Mouse (Mus musculus) stomach, embryonic 14.5 days (tissue): ENCODE data around the gene Tnp2. TPM values are rescaled to one million over a fixed set of nuclear protein-coding genes. Genes with fewer than 3 reads are reported as not detected.
A peak's percentile ranks its signal among the peaks of the same experiment; 100 is the strongest.

Experiments used
- ATAC-seq: fragments of 200-750 bp; cut with Nextera tagmentation; 2 replicates; pipeline ENCODE4 v1.8.0; 2017; ENCODE audit warnings: low read depth, moderate TSS enrichment; ENCODE audit not compliant: insufficient number of reproducible peaks, insufficient read depth, low FRiP score
- H3K27ac ChIP-seq: fragments of 300-500 bp; sonication (generic); 2 replicates; pipeline ENCODE4 v1.5.1; 2014; ENCODE audit warnings: mild to moderate bottlenecking, low read length, moderate library complexity, mixed read lengths
- H3K27me3 ChIP-seq: fragments of 300-500 bp; sonication (generic); 2 replicates; pipeline ENCODE4 v1.6.1; 2014; ENCODE audit warnings: low read length, control low read depth, mixed read lengths; ENCODE audit not compliant: control insufficient read depth, insufficient read depth
- H3K36me3 ChIP-seq: fragments of 300-500 bp; sonication (generic); 2 replicates; pipeline ENCODE4 v1.6.1; 2014; ENCODE audit warnings: mild to moderate bottlenecking, control low read depth, low read length, moderate library complexity, mixed read lengths; ENCODE audit not compliant: control insufficient read depth, insufficient read depth
- H3K4me1 ChIP-seq: fragments of 300-500 bp; sonication (generic); 2 replicates; pipeline ENCODE4 v1.6.1; 2014; ENCODE audit warnings: low read length, control low read depth, mixed read lengths; ENCODE audit not compliant: control insufficient read depth, insufficient read depth
- H3K4me2 ChIP-seq: fragments of 300-500 bp; sonication (generic); replicated peaks from 2 replicates; pipeline ENCODE4 v1.6.1; 2014; ENCODE audit warnings: low read depth, low read length, control low read depth
- H3K4me3 ChIP-seq: fragments of 300-500 bp; sonication (generic); 2 replicates; pipeline ENCODE4 v1.5.1; 2014; ENCODE audit warnings: low read depth, low read length, control low read depth
- H3K9ac ChIP-seq: fragments of 300-500 bp; sonication (generic); replicated peaks from 2 replicates; pipeline ENCODE4 v1.6.1; 2014; ENCODE audit warnings: low read depth, mild to moderate bottlenecking, control low read depth, low read length, moderate library complexity, mixed read lengths
- H3K9me3 ChIP-seq: fragments of 300-500 bp; sonication (generic); 2 replicates; pipeline ENCODE4 v1.6.1; 2016; ENCODE audit warnings: low read depth, low read length, control low read depth; ENCODE audit not compliant: control insufficient read depth
- WGBS: fragments of 180-500 bp; shearing (Covaris S2); extraction: QIAGEN DNeasy Blood & Tissue Kit; methylation state at CpG from one replicate; pipeline ENCODE4 v1.1.7; 2014; 5-methylcytosine and 5-hydroxymethylcytosine counted together
- polyA plus RNA-seq: library from polyadenylated mRNA; unstranded; fragments of >200 nt; fragmentation: Nextera tagmentation; extraction: Ambion mirVana; gene quantifications from 2 replicates; pipeline ENCODE4 v1.2.1, GENCODE M21; 2014

Gene Tnp2
- polyA plus RNA-seq, 1 experiment from 2014 or later, result not detected

- no peak for ATAC-seq
Observed at GRCm38 (mm10) chr16:10754521-10755296, 33.8 kb downstream of the Tnp2 start.

DNA sequence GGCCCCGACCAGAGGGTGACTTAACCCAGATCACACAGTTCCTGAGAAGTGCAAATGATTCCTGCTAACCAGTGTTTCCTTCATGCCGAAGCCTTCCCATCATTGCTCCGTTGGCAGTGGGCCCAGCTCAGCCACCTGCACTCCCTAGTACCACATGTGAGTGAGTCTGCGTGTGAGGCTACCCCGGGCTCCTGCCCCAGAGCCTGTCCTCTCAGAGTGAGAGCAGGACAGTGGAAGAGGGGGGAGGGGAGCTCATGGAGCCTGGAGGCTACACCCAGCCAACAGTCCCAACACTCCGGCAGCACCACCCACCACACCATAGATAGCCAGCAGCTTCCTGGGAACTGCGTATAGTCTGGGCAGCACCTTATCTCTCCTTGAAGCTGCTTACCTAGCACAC is 38.6 kb downstream of the Tnp2 start:
- Histone ChIP-seq H3K9me3 (no peaks in the 10 kb centered on the region), H3K27me3 (no peaks in the 10 kb centered on the region), H3K36me3 (no peaks in the 10 kb centered on the region), H3K9ac (no peak overlapping the region), H3K4me2 (no peak overlapping the region), H3K4me3 (no peak overlapping the region), H3K27ac (no peak overlapping the region), H3K4me1 (peaks cover 3% of the 10 kb centered on the region; the same call in 1 of the 2 replicates)
- peak; percentile 70 for ATAC-seq
- 40% methylated on average over 7 of the region's 7 CpGs for WGBS

More at GRCm38 (mm10) chr16:10754521-10755296, 33.8 kb downstream of the Tnp2 start:
- Histone ChIP-seq H3K27me3 (no peaks in the 10 kb centered on the region), H3K4me2 (no peak overlapping the region), H3K4me1 (no peaks in the 10 kb centered on the region), H3K27ac (no peak overlapping the region), H3K4me3 (no peak overlapping the region), H3K36me3 (no peaks in the 10 kb centered on the region), H3K9me3 (no peaks in the 10 kb centered on the region), H3K9ac (no peak overlapping the region)
- WGBS, result 74% methylated on average over 3 of the region's 3 CpGs

DNA sequence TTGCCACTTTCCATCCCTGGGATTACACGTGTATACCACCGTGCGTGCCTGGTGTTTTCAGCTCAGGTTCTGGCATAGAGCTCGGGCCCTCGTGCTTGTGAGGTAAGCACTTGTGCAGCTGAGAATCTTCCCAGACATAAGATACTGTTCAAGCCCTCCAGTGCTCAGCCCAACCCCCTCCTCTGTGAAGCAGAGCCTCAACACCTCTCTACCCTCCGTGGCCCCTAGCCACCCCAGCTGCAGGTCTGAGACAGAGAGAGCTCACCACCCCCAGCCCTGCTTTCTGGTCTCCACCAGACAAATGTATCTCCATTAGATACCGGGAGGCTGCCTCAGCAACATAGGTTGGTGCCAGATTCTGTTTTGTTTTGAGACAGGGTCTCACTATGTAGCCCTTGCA is 39.2 kb downstream of the Tnp2 start:
- WGBS, result 32% methylated on average over 7 of the region's 7 CpGs
- H3K36me3 ChIP-seq, result no peaks in the 10 kb centered on the region
- H3K9ac ChIP-seq, result no peak overlapping the region
- no peaks in the 10 kb centered on the region for H3K9me3 ChIP-seq
- H3K4me1 ChIP-seq, result peaks cover 3% of the 10 kb centered on the region; the same call in 1 of the 2 replicates
- no peak overlapping the region for H3K4me3 ChIP-seq
- no peak for ATAC-seq
- no peak overlapping the region for H3K4me2 ChIP-seq
- H3K27ac ChIP-seq, result no peak overlapping the region
- no peaks in the 10 kb centered on the region for H3K27me3 ChIP-seq

DNA sequence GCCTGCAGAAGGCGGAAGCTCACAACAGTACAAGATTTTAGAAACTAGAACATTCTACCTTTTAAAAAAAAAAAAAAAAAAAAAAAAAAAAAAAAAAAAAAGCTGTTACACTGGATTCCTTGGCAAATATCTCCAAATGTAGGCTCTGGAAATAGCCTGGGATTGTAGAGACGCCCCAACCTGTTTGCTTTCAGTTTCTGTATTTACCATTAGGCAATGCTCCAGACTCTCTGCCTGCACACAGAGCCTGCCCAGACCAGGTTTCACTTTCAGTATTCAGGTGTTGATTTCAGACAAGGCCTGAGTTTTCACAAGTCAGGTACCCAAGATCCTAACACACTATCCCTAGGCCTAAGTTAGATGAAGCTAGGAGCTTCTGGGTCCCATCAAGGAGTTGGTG is 47.4 kb downstream of the Tnp2 start:
- H3K36me3 ChIP-seq, result no peaks in the 10 kb centered on the region
- WGBS, result 70% methylated on average over 2 of the region's 2 CpGs
- 0 out of 2 replicates have a peak, but pooled peaks have one; percentile 30 for ATAC-seq
- H3K9me3 ChIP-seq, result no peaks in the 10 kb centered on the region
- 0 out of 2 replicates have a peak overlapping the region, but pooled peaks have one; percentile 44 for H3K27ac ChIP-seq
- no peak overlapping the region for H3K4me3 ChIP-seq
- H3K27me3 ChIP-seq, result no peaks in the 10 kb centered on the region
- H3K9ac ChIP-seq, result no peak overlapping the region
- peaks cover 10% of the 10 kb centered on the region; the same call in 1 of the 2 replicates for H3K4me1 ChIP-seq
- no peak overlapping the region for H3K4me2 ChIP-seq

DNA sequence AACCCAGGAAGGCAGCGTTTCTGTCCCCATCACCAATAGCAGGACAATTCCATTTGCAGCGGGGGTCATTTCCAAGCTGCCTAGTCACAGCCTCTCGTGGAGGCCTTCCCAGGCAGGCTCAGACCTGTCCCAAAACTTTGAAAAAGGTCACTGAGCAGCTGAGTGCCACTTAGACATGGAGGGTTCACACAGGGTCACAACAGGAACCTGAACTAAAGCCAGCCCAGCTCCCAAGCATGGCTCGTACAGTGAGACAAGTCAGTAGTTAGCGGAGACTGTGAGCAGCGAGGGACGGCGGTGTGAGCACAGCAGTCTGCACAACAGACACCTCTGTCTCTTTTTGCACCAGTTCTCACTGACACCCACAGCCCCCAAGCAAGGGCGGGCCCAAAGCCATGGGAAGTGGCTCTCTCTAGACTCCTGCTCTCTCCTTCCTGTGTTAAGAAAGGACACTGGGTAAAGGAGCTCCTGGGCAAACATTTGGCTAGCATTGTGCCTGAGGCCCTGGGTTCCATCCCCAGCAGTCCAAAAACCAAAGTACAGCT is 48.5 kb downstream of the Tnp2 start:
- Histone ChIP-seq H3K27ac (no peak overlapping the region), H3K4me3 (no peak overlapping the region), H3K36me3 (no peaks in the 10 kb centered on the region), H3K4me2 (no peak overlapping the region), H3K4me1 (peaks cover 10% of the 10 kb centered on the region; the same call in 1 of the 2 replicates), H3K9ac (no peak overlapping the region), H3K27me3 (no peaks in the 10 kb centered on the region), H3K9me3 (no peaks in the 10 kb centered on the region)
- WGBS, result 68% methylated on average over 9 of the region's 9 CpGs
- no peak for ATAC-seq

GRCm38 (mm10) chr16:10738866-10739265 is 49.6 kb downstream of the Tnp2 start:
- peaks cover 10% of the 10 kb centered on the region; the same call in 1 of the 2 replicates for H3K4me1 ChIP-seq
- no peak overlapping the region for H3K9ac ChIP-seq
- no peak overlapping the region; the same call in 1 of the 2 replicates for H3K27ac ChIP-seq
- H3K4me3 ChIP-seq, result no peak overlapping the region
- no peaks in the 10 kb centered on the region for H3K36me3 ChIP-seq
- no peak overlapping the region for H3K4me2 ChIP-seq
- no peaks in the 10 kb centered on the region for H3K9me3 ChIP-seq
- WGBS, result 91% methylated on average over 3 of the region's 3 CpGs
- H3K27me3 ChIP-seq, result no peaks in the 10 kb centered on the region
- no peak for ATAC-seq

Other genes with a start within 250 kb of the Tnp2 start
- gene Dexi, start 245.6 kb downstream of the Tnp2 start, polyA plus RNA-seq, result 25.9 and 28.6 TPM in 2 replicates
- 36.1 and 38.9 TPM in 2 replicates for gene Clec16a, start 243.3 kb downstream of the Tnp2 start, polyA plus RNA-seq
- gene Socs1, start 3.1 kb downstream of the Tnp2 start, polyA plus RNA-seq, result 11.3 and 11.4 TPM in 2 replicates
- not detected in 2 replicates for gene Prm3, start 2.3 kb upstream of the Tnp2 start, polyA plus RNA-seq
- not detected in 2 replicates for gene Prm2, start 7.5 kb upstream of the Tnp2 start, polyA plus RNA-seq
- gene Prm1, start 17.2 kb upstream of the Tnp2 start, polyA plus RNA-seq, result not detected in 2 replicates
- not detected in 2 replicates for gene Gm11172, start 24.3 kb upstream of the Tnp2 start, polyA plus RNA-seq
- 4.6 and 5.1 TPM in 2 replicates for gene Rmi2, start 46.4 kb upstream of the Tnp2 start, polyA plus RNA-seq